Mouse (Mus musculus): ENCODE measurements around the gene Dnaaf1.

Dnaaf1 gene

DNA sequence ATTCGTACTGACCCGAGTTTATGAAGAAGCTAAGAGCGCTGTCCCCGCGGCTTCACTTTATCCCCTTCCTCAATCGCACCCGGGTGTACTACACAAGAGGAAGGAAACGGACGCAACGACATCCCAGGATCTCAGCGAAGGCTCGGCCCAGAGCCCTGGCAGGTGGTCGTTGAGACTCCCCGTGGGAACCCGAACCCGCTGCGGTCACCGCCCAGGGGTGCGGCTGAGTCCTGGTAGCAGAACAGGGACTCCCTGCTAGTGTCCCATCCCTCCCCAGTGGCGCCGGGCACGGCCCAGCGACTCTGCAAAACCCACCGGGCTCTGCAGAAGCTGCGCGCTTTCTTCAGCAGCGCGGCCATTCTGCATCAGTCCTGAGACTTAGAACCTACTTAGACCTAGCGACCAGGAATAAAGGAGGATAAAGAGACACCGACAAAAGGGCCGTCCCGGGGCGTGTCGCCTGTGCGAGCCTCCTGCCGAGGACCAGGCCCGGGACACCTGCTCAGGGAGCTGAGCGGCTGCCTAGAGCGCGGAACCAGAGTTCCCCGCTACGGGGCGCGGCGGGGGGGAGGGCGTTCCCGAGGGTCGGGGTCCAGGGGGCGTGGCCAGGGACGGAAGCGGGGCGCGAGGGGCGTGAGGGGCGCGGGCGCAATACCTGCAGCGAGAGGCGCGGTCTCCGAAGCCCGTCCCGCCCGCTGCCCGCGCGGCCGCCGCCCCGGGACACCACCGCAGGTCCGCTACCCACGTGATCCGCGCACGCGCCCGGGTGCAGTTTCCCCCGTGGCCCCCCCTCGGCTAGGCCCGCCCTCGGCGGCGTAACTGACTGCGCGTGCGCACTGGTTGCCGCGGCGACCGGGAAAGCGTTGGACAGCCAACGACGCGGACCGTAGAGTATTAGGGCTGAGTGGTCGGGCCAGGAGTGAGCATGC, at the start of gene Dnaaf1, which contains the start of gene Hsdl1:
TSS of gene Dnaaf1 (plus strand) at position 799 of the 929 bp plus-strand sequence.
TSS of gene Hsdl1 (minus strand) at position 747 of the 929 bp plus-strand sequence.
- peak; percentile 79 to 92 for DNase-seq (ENCODE audit: low read depth in 1 of 2, low spot score in 2 of 2)

DNA sequence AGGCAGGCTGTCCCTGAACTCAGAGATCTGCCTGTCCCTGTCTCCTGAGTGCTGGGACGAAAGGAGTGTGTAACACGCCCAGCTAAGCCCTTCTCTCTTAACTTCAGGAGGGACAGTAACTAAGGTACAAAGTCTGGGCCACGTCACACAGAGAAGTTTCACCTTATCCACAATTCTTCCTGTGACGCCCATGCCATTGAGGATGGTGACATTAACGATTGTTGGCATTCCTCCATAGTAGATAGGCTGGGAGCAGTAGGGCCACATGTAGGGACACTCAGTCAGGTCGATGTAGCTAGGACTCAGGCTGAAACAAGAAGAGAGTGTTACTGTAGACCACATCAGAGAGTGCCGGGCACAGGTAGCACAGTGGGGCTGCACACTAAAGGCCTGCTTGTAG, 46.3 kb upstream of the Dnaaf1 start:
- DNase-seq (ENCODE audit: low read depth in 1 of 2, low spot score in 2 of 2) = no peak

DNA sequence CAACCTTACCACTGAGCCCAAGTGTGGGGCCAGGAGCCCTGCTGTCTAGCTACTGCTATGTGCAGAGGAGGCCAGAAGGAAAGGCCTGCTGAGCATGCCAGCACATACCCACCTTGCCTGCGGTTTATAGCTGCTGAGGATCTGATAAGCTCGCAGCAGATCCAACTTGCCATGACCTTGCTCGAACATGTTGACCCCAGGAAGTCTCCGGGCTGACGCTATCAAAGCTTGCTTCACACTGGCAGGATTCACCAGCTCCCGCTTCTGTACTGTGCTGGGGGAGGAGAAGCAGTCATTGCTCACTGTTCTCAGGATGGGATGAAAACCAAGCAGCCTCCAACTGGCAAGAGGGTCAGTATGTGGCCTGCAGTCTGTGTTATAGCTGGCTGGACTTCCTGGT, 44.1 kb upstream of the Dnaaf1 start:
- DNase-seq (ENCODE audit: low read depth in 1 of 2, low spot score in 2 of 2) = no peak

DNA sequence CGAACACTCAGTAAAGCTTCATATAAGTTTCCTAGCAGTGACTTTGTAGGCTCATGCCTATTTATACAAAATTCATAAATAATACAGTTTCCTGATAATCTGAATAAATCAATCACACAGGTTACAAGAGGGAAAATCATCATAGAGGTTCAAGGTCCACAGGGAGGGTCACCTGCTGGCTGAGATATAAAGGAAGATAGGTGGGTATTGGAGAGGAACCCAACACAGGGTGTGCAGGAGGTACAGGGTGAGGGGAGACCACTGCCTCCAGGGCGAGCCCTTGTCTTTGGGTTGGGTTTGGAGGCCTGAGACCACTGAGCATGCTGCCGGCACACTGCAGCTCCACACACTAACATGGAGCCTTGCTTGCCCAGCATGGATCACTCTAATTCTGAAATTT, 43.6 kb upstream of the Dnaaf1 start:
- no peak for DNase-seq (ENCODE audit: low read depth in 1 of 2, low spot score in 2 of 2)

DNA sequence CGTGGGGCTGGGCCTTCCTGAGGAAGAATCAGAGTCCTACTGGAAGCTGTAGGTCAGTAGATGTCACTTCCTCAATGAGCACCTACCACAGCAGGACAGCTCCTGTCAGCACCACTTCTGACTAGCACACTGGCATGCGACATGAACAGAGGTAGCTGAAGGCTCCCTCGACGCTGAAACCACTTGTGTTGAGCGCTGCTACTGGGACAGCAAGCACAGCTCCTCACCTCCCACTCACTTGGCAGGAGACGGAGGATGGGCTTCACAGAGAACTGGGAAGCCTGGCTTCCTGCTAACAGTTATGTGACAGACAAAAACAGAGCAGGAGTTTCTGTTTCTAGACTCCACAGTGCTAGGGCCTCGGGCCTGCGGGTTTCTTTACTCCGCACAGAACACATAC, 43.1 kb upstream of the Dnaaf1 start:
- no peak for DNase-seq (ENCODE audit: low read depth in 1 of 2, low spot score in 2 of 2)

DNA sequence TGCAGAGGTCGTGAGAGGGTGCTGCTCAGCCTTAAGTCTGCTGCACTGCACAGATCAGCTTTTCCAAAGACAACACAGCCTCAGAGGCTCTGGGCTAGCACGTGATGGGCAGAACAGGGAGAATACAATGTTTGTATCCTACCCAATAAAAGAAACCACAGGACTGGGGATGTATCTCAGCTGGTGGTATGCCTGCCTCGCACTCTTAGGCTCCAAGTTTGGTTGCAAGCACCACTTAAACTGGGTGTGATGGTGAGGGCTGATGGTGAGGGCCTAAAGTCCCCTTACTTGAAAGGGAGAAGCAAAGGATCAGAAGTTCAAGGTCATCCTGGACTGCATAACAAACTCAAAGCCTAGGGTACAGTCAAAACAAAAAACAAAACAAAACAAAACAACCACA, 30.4 kb upstream of the Dnaaf1 start:
- DNase-seq (ENCODE audit: low read depth in 1 of 2, low spot score in 2 of 2) = no peak

DNA sequence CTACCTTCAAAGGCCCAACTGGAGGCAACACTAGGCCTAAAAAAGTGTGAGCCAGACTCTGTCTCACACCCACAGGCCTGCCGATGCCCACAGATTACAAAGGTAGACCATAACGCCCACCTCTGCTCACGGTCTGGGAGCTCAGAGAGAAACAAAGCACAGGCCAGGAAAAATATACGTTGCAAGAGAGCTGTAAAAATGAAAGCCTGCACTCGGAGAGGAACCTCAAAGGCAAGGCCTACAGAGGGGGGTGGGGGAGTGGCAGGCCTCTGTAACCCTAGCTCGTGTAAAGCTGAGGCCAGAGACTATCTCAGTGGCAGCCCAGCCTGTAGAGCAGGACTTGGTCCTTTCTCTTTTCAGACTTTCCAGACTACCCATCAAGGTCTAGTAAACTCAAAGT, 29.9 kb upstream of the Dnaaf1 start:
- no peak for DNase-seq (ENCODE audit: low read depth in 1 of 2, low spot score in 2 of 2)

DNA sequence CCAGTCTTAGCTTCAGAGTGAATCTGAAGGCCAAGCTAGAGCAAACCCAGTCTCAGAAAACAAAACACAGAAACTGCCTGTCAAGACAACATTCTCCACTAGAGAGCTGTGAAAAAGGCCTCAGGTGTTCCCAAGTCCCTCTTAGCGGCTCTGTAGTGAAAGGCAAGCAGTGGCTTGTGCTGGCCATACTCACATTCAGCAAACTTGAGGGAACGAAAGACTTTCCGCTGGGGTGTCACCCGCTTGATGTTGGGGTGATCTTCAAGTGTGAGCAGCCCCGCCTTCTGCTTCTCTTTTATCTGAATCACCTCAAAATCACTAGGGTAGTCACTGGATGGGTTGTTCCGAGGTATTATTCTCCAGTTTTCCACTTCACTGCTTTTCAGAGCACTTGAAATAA, 29.2 kb upstream of the Dnaaf1 start:
- no peak for DNase-seq (ENCODE audit: low read depth in 1 of 2, low spot score in 2 of 2)

DNA sequence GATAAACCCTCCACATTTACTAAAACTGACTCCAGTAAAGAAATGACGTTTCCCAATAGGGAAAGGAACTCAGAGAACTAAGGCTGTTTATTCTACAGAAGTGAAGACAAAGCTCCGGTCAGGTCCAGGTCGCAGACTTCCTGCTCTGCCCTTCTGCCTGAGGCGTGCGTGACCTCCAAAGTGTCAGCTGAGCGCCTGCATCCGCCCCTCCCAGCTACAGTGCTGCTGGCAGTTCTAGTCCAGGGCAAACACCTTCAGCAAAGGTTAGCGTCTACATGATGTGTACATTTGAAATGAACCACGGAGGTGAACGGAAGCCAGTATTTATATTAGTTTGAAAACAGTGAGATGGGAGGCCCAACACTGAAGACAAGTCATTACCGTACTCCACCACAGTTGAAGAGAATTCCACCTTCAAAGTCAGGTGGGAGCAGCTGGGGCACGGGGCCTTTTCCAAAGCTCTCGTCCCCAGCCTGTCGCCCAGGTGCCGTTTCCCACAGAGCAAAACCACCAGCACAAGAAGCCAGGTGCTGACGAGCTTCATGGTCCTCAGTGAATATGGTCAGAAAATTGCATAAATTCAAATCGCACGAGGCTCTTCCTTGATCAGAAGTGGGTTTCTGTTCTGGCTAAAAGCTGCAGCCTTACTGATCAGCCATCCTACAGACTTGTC, 27.9 kb upstream of the Dnaaf1 start:
- no peak for DNase-seq (ENCODE audit: low read depth in 1 of 2, low spot score in 2 of 2)

DNA sequence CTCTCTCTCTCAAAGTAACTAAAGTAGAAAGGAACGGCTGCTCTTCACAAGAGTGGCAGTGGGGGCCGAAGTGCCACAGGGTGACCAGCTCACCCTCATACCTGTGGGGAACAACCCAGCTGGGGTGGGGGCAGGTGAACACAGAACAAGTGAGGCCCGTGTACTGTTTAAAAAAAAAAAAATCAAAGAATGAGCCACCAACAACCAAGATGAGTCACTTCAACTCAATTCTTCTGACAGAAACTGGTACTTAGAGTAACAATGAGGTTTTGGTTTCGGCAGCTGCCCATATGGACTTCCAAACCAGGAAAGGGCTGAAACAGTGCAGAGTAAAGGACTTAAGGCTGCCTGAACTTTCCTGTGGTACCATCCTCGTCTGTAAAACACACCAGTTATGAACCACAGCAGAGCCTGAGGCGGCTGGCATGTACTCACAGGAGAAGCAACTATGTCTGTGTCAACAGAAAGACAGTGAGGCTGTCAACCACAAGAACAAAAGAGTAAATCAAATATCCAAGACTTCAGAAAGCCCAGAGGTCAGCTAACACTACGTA, 26.4 kb upstream of the Dnaaf1 start:
- DNase-seq (ENCODE audit: low read depth in 1 of 2, low spot score in 2 of 2) = no peak

DNA sequence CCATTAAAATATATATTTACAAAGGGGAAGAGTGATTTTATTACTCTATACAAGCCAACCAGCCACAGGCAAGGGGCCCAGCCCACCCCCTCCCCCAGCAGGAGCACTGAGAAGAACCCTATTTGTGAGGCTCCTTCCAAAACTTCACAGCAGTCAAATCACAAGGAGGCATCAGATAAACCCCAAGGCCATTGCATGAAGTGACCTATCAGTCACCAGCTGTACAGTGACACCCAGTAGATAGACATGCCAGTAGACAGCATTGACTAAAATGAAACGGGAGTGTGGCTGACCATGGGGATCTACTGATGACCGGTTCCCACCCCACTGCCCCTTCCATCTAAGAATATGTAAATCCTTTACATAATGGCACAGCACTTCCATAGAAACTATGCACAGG, 22.1 kb upstream of the Dnaaf1 start:
- no peak for DNase-seq (ENCODE audit: low read depth in 1 of 2, low spot score in 2 of 2)

DNA sequence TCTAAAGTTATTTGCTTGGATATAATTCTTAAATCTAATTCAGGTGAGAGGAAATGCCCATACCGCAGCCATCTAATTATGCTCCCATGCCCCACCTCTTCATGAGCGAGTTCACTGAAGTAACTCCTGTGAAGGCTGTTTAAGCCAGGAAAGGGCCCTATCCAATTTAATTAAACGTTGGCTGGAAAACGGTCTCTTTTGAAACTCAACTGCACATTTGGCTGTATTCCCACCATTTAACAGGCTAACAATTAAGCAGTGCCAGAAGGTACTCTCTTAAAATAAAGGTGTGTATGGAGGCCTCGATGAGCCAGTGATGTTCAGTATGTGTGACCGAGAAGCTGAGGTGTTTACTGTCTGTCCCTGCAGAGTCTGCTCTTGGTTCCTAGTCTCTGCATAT, 19.2 kb upstream of the Dnaaf1 start:
- no peak for DNase-seq (ENCODE audit: low read depth in 1 of 2, low spot score in 2 of 2)

DNA sequence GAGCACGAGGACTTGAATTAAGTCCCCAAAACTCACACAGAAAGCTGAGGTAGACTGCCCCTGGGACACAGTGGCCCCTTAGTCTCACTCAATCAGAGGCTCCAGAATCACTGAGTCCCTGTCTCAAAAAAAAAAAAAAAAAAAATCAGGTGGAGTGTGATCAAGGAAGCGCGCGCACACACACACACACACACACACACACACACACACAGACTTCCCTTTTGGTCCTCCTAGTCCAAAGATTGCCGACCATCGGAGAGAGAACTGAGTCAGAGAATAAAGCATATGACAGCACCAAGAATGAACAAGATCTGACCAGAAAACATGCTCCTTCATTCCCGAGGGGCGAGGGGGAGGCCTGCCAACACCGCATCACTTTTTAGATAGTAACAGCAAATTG, 17.9 kb upstream of the Dnaaf1 start:
- DNase-seq (ENCODE audit: low read depth in 1 of 2, low spot score in 2 of 2) = no peak

DNA sequence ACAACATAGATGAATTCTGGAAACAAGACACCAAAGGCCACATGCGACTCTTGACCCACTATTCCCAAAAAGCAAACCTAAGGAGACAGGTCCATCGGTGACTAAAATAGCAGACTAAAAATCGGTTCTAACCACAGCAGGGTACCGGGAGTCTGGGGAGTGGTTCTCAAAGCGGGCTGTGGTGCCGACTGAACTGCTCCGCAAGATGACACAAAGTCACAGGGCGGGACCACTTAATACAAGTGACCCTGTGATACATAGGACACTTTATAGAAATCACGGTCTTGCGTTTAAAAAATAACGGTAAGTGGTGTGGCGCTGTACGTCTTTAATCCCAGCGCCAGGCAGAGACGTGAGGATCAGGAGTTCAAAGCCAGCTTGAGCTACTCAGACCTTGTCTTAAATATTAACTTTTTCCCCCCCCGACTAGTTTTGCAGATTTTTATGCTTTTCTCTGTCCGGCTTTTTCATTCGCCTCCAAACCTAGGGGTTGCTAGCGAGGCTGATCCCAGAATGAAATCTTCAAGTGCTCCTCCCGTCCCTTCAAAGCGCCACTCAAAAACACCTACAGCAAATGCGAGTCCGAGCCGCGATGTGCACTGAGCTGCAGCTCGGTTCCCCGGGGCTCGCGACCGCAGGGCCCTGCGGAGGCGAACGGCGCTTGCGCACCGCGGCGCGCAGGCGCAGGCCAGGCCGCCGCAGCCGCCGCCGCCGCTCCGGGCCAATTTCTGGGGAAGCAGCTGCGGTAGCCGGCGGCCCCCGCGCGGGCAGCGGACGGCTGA, 17.0 kb upstream of the Dnaaf1 start:
- DNase-seq (ENCODE audit: low read depth in 1 of 2, low spot score in 2 of 2) = no peak

DNA sequence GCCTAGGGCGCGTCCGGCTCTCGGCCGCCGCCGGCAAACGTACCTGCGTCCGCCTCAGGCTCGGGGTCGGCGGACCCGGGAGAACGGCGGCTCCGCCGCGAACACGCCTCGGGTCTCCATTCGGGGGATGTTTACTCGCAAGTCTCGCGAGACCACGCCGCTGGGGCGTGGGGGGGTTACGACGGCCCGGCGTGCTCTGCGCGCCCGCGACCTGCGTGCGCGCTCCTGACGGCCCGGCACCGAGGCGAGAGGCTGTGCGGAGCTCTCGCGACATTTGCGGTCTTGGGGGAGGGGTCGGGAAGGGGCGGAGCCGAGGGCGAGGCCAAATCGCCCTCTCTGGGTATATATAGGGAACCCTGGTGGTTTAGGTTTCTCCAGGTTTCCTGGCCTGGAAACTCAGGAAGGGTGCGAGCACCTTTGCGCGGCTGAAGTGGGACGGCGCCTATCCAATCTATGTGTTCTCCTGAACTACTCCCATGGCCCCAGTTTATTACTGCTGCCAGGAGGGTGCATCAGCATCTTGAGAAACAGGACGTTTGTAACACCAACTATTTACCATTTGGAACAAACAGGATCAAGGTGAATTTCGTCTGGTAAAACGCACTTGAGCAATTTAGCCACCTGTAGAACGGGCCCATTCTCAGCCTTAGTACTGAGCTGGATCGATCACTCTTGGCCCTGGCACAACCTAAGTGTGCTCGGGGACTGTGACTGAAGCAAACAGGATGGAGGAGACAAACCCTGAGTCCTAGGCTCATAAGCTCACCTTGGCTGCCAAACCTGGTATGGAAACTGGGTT, 16.2 kb upstream of the Dnaaf1 start, which contains the start of gene Mbtps1:
TSS of gene Mbtps1 (minus strand) at position 133 of the 799 bp plus-strand sequence.
- peak; percentile 90 to 99 for DNase-seq (ENCODE audit: low read depth in 1 of 2, low spot score in 2 of 2)

DNA sequence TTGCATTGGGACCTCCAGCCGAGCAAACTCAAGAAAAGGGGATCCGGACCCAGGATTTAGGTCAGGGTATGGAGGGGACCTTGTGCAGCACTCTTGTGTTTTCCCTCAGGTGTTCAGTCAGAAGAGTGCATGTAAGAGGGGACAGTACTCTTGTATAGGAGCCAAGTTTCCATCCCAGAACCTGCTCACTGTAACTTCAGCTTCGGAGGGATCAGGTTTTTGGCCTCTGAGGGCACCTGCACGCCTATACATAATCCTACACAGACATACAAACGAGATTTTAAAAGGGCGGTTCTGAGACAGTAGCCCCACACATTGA, 15.7 kb upstream of the Dnaaf1 start:
- DNase-seq (ENCODE audit: low read depth in 1 of 2, low spot score in 2 of 2) = no peak

DNA sequence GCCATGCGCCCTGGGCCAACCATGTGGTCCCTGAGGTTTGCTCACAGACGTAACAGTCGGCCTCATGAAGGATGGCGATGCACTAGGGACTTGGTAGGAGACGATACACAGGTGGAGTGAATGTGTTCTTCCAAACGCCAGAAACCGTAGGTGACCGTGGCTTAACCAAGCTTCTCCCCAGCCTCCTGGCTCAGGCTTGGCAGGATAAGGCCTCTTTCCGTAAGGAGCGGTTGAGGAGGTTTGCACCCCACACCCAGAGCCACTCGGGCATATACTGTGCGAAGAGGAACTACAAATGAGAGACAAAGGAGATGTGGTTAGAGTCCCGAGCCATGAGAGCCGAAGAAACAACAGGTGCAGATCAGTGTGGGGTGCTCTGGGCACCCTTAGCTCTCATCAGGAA, 11.2 kb upstream of the Dnaaf1 start:
- no peak for DNase-seq (ENCODE audit: low read depth in 1 of 2, low spot score in 2 of 2)

DNA sequence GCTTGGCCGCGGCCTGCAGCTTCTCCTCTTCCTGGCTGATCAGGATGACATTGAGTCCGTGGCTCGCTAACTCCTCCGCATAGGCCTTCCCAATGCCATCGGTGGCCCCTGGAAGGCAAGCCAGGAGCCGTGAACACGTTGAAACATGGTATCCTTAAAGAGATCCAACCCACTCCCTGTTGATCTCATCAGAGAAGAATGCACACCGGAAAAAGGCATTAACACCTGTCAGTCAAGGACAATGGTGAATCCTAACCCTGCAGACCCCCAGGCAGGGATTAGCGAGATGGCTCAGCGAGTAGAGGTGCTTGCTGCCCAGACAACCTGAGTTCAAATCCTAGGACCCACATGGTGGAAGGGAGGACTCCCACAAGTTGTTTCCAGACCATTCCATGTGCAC, 8.7 kb upstream of the Dnaaf1 start:
- DNase-seq (ENCODE audit: low read depth in 1 of 2, low spot score in 2 of 2) = no peak

DNA sequence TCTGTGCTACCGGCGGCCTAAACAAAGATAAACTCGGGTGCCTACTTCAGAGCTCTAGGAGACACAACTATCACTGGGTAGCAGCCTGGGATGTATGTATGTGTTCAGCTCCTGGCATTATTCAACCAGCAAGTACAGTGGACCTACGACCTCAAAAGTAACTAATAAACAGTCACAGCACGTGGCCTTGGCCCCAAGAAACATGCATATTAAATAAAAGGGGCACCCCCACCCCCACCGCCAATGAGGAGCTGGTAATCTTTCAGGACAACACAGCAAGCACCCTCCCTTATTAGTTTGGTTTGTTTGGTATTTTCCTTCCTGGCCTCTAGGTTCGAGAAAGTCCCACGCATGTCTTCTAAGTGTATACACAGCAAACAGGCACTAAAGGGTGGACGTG, 6.8 kb upstream of the Dnaaf1 start:
- DNase-seq (ENCODE audit: low read depth in 1 of 2, low spot score in 2 of 2) = no peak

DNA sequence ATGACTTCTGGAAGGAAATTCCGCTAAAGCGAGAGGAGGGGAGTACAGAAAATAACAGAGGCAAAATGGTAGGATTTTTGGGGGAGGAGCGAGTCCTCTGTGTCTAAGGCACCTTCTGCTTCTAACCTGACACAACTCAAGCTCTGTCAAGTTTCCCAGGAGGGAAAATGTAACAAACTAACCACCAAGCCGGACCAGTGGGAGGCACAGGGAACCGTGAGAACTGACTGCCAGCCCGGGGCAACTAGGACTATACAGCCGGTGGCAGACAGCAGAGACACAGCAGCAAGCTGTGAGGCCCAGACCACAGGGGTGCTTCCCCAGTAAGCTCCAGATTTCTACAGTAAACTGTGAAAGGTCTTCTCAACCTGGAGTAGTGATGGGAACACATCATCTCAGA, 6.1 kb upstream of the Dnaaf1 start:
- no peak for DNase-seq (ENCODE audit: low read depth in 1 of 2, low spot score in 2 of 2)

DNA sequence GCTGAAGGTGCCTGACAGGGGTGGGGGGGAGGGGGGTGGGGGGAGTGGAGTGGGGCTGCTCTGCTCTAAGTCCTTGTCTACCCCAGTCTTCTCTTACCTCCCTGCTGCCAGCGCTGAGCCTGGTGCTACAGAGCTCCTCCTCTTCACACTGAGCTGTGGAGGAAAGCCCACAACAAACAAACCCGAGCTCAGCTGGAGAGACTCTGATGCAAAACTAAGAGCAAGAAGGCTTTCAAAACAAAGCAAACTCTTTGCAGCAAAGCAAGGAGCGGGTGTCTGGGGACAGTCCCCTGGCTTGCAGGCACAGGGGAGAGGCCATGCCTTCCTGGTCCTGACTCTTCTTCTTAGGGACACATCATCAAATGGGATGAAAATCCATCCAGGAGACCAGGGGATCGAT, 5.2 kb upstream of the Dnaaf1 start:
- DNase-seq (ENCODE audit: low read depth in 1 of 2, low spot score in 2 of 2) = no peak
